Mouse (Mus musculus) CH12.LX (cell line): ENCODE measurements around the gene Olfr651. TPM values are rescaled to one million over a fixed set of nuclear protein-coding genes. Genes with fewer than 3 reads are reported as not detected.
A peak's percentile ranks its signal among the peaks of the same experiment; 100 is the strongest.
"Not testable (repeated sequence)": the region's sequence is repeated elsewhere in the genome, so short reads cannot be mapped to it uniquely, and the experiment has no call there.

Source experiments
- DNase-seq: peaks from one replicate; pipeline ENCODE4 v3.0.0-alpha.2; 2013; ENCODE audit errors: extremely low read depth
- H3K27ac ChIP-seq: 2 replicates; pipeline ENCODE4 v1.5.1; 2012; ENCODE audit warnings: low read depth, mild to moderate bottlenecking, control low read depth, moderate library complexity; ENCODE audit not compliant: insufficient read depth
- H3K27me3 ChIP-seq: replicated peaks from 2 replicates; pipeline ENCODE3; 2012; ENCODE audit warnings: inconsistent platforms
- H3K36me3 ChIP-seq, 2 experiments: replicated peaks in 1 of 2; 2 replicates each; pipeline versions ENCODE3 to v1.6.1; 2012; ENCODE audit warnings: inconsistent platforms in 1 of 2, low read length in 1 of 2, mild to moderate bottlenecking in 1 of 2, mixed read lengths in 1 of 2, moderate library complexity in 1 of 2; ENCODE audit not compliant: control insufficient read depth in 1 of 2, insufficient read depth in 1 of 2
- H3K4me1 ChIP-seq, 2 experiments: 2 replicates each; pipeline ENCODE4 v1.6.1; 2012; ENCODE audit warnings: inconsistent platforms in 1 of 2, moderate library complexity in 1 of 2; ENCODE audit not compliant: insufficient read depth in 2 of 2, control insufficient read depth in 1 of 2
- H3K4me2 ChIP-seq: 2 replicates; pipeline ENCODE4 v1.6.1; 2012; ENCODE audit warnings: low read depth, mild to moderate bottlenecking, control low read depth; ENCODE audit not compliant: poor library complexity, insufficient read depth, severe bottlenecking
- H3K4me3 ChIP-seq, 3 experiments: fragments of 150-350 bp in 1 of 3; sonication (generic) in 1 of 3; replicated peaks in 1 of 3; 2 replicates each; pipeline versions ENCODE3 to v1.5.1; 2011 to 2012; ENCODE audit warnings: low read depth in 2 of 3, low read length in 2 of 3, mild to moderate bottlenecking in 2 of 3, moderate library complexity in 2 of 3, control low read depth in 1 of 3, improper control_type of control experiment in 1 of 3, inconsistent platforms in 1 of 3, mixed read lengths in 1 of 3; ENCODE audit not compliant: poor library complexity in 1 of 3
- H3K79me2 ChIP-seq: replicated peaks from 2 replicates; pipeline ENCODE4 v1.6.1; 2012; ENCODE audit warnings: mild to moderate bottlenecking, moderate library complexity; ENCODE audit not compliant: control insufficient read depth, poor library complexity, insufficient read depth, severe bottlenecking; ENCODE audit errors: extremely low read depth
- H3K9ac ChIP-seq: 2 replicates; pipeline ENCODE4 v1.6.1; 2012; ENCODE audit warnings: low read depth, mild to moderate bottlenecking, control low read depth, moderate library complexity; ENCODE audit not compliant: insufficient read depth
- H3K9me3 ChIP-seq: replicated peaks from 2 replicates; pipeline ENCODE3; 2012; ENCODE audit warnings: low read length, inconsistent platforms, mixed read lengths
- BHLHE40 ChIP-seq: IDR thresholded peaks from 2 replicates; pipeline ENCODE4 v1.6.1; 2011; ENCODE audit warnings: mild to moderate bottlenecking, low read depth, low read length, improper control_type of control experiment
- CHD2 ChIP-seq: IDR thresholded peaks from 2 replicates; pipeline ENCODE4 v1.6.1; 2011; ENCODE audit warnings: low read length, improper control_type of control experiment
- CTCF ChIP-seq, 2 experiments: IDR thresholded peaks in 1 of 2; conservative IDR thresholded peaks in 1 of 2; 2 replicates each; pipeline ENCODE4 v1.5.1; 2011 to 2012; ENCODE audit warnings: low read depth in 2 of 2, low read length in 2 of 2, improper control_type of control experiment in 1 of 2, inconsistent platforms in 1 of 2, mild to moderate bottlenecking in 1 of 2, moderate library complexity in 1 of 2
- ELF1 ChIP-seq: IDR thresholded peaks from 2 replicates; pipeline ENCODE4 v1.6.1; 2014; ENCODE audit warnings: low read depth, mild to moderate bottlenecking, inconsistent platforms, low read length, improper control_type of control experiment
- EP300 ChIP-seq: IDR thresholded peaks from 2 replicates; pipeline ENCODE4 v1.6.1; 2011; ENCODE audit warnings: low read length, improper control_type of control experiment
- HCFC1 ChIP-seq: IDR thresholded peaks from 2 replicates; pipeline ENCODE4 v1.6.1; 2012; ENCODE audit warnings: low read depth, mild to moderate bottlenecking, inconsistent platforms, low read length, improper control_type of control experiment
- IRF4 ChIP-seq: IDR thresholded peaks from 2 replicates; pipeline ENCODE4 v1.6.1; 2014; ENCODE audit warnings: low read depth, mild to moderate bottlenecking, inconsistent platforms, low read length, improper control_type of control experiment
- JUN ChIP-seq: IDR thresholded peaks from 2 replicates; pipeline ENCODE4 v1.6.1; 2011; ENCODE audit warnings: low read depth, mild to moderate bottlenecking, low read length, improper control_type of control experiment, moderate library complexity; ENCODE audit not compliant: insufficient read depth
- NELFE ChIP-seq: IDR thresholded peaks from 2 replicates; pipeline ENCODE4 v1.6.1; 2011; ENCODE audit warnings: low read depth, low read length, improper control_type of control experiment
- NRF1 ChIP-seq: IDR thresholded peaks from 2 replicates; pipeline ENCODE4 v1.6.1; 2014; ENCODE audit warnings: low read depth, mild to moderate bottlenecking, inconsistent platforms, low read length, improper control_type of control experiment, moderate library complexity
- PAX5 ChIP-seq: IDR thresholded peaks from 2 replicates; pipeline ENCODE4 v1.6.1; 2012; ENCODE audit warnings: low read length, inconsistent platforms, mixed read lengths
- POLR2A ChIP-seq: IDR thresholded peaks from 2 replicates; pipeline ENCODE4 v1.6.1; 2011; ENCODE audit warnings: low read depth, mild to moderate bottlenecking, improper control_type of control experiment, low read length
- RAD21 ChIP-seq: IDR thresholded peaks from 2 replicates; pipeline ENCODE4 v1.6.1; 2011; ENCODE audit warnings: low read depth, mild to moderate bottlenecking, low read length, improper control_type of control experiment, moderate library complexity
- SMC3 ChIP-seq: IDR thresholded peaks from 2 replicates; pipeline ENCODE4 v1.6.1; 2011; ENCODE audit warnings: low read depth, low read length, improper control_type of control experiment
- TBP ChIP-seq: conservative IDR thresholded peaks from 2 replicates; pipeline ENCODE4 v1.6.1; 2011; ENCODE audit warnings: low read depth, low read length, improper control_type of control experiment
- TCF12 ChIP-seq: IDR thresholded peaks from 2 replicates; pipeline ENCODE4 v1.6.1; 2014; ENCODE audit warnings: low read depth, mild to moderate bottlenecking, inconsistent platforms, low read length, improper control_type of control experiment
- UBTF ChIP-seq: IDR thresholded peaks from 2 replicates; pipeline ENCODE4 v1.6.1; 2012; ENCODE audit warnings: low read depth, mild to moderate bottlenecking, inconsistent platforms, low read length, improper control_type of control experiment, moderate library complexity
- dilution Hi-C: fragments of 300-500 bp; cut with MboI; formaldehyde crosslinking; loops from 2 replicates; pipeline ENCODE4 v1.14.3; 2020; ENCODE audit warnings: low sequenced_read_pairs; ENCODE audit not compliant: extremely low pct_unique_long_range_greater_than_20kb, extremely low pct_ligation_motif_present
- in situ Hi-C: fragments of 300-500 bp; cut with MboI; formaldehyde crosslinking; loops from 3 replicates; pipeline ENCODE4 v1.14.3; 2019; ENCODE audit warnings: low sequenced_read_pairs, low pct_ligation_motif_present, low pct_unique_long_range_greater_than_20kb, mixed read lengths
- polyA plus RNA-seq: library from polyadenylated mRNA; unstranded; fragments of >175 nt; gene quantifications from 2 replicates; pipeline ENCODE4 v1.2.1, GENCODE M21; 2012; ENCODE audit warnings: low read depth; ENCODE audit not compliant: insufficient read length
- total RNA-seq, 2 experiments: library from RNA; depleted of rRNA; stranded (reverse); fragments of 300-350 nt in 1 of 2; fragments of >200 nt in 1 of 2; gene quantifications; 2 replicates each; pipeline ENCODE4 v1.2.3; 2012 to 2014

Olfr651 gene
- total and polyA plus RNA-seq, 3 experiments: not detected

DNA sequence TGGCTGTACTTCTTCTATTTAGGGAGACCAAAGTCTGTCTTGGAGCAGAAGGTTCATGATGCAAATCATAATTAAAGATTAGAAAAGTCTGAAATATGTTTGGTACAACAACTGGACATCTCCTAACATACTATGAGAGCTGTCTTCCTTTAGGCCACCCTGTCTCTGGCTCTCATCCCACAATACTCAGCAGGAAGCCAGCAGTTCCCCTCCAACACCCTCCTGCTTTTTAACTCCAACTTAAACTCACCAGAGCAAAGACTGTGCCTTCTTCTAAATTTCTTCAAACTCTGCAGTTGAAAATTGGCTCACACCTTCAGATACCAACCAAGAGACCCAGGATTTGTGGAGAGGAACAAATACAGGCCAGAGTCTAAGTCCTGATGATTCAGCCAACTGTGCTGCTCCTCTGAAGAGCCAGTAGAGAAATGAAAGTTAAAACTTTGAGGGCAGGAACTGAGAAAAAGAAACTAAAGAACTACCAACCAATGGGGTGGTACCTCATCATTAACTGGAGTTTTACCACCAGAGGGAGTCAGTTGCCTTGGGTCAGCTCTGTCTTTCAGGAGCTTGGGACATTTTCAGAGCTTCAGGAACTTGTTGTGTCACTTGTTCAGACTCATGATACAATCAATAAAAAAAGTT lies 42.4 kb upstream of the Olfr651 start, which contains the start of gene Trim30d:
Gene Trim30d (minus strand): TSS at position 429 of the 645 bp plus-strand sequence.
- H3K36me3 ChIP-seq, H3K79me2 ChIP-seq, in situ Hi-C loops, H3K27me3 ChIP-seq, H3K9me3 ChIP-seq, H3K27ac ChIP-seq, dilution Hi-C loops: not testable (repeated sequence)
- TF ChIP-seq TCF12 (peak; percentile 78), SMC3 (peak; percentile 37), NELFE (0 out of 2 replicates have a peak, but pooled peaks have one; percentile 27), POLR2A (peak; percentile 58), RAD21 (peak; percentile 45), TBP (peak; percentile 92), ELF1 (peak; percentile 31; the same call in 1 of the 2 replicates), CTCF (conservative IDR thresholded peaks at IDR 0.05 in 1 of 2, IDR thresholded peaks at IDR 0.05 in 1 of 2; ENCODE audit: low read depth in 2 of 2, low read length in 2 of 2) (peak; percentile 5 to 63; a peak in 2 of 4 replicates), IRF4 (peak; percentile 64; the same call in 1 of the 2 replicates)
- H3K4me3 ChIP-seq: peak within 1 kb of the TSS; percentile 53 to 83 (median 60)
- peak; percentile 53 for DNase-seq
- H3K4me1 ChIP-seq: peaks cover 2 to 16% of the 10 kb centered on the region in 2 experiments; a peak in 3 of 4 replicates
- H3K4me2 ChIP-seq: peak within 1 kb of the TSS; percentile 22
- peak within 1 kb of the TSS; percentile 62 for H3K9ac ChIP-seq

DNA sequence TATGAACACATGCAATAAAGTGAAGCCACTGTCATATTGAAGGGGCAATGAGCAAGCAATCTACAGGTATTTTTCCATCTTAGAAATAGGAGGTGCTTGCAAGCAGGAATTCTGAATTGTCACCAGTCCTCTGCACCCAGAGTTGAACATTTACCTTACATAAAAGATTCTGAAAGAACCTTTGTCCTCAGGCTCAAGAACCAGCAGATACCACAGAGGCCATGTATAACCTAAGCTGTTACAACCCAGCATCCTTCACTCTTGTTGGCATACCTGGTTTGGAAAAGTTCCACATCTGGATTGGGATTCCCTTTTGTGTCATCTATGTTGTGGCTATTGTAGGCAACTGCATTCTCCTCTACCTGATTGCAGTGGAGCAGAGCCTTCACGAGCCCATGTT lies 2.8 kb downstream of the Olfr651 start:
- H3K4me1 ChIP-seq: no peaks in the 10 kb centered on the region
- no peaks in the 10 kb centered on the region for H3K79me2 ChIP-seq
- in situ Hi-C loops: no loop called here
- H3K36me3 ChIP-seq: no peaks in the 10 kb centered on the region
- dilution Hi-C loops: no loop called here
- no peak overlapping the region for H3K27ac ChIP-seq
- H3K9me3 ChIP-seq: no peaks in the 10 kb centered on the region
- no peak overlapping the region for H3K4me3 ChIP-seq
- no peaks in the 10 kb centered on the region for H3K27me3 ChIP-seq
- no peak overlapping the region for H3K9ac ChIP-seq
- H3K4me2 ChIP-seq: no peak overlapping the region
- TF ChIP-seq CHD2: no peak
- no peak for TF ChIP-seq TBP
- TF ChIP-seq TCF12: no peak
- TF ChIP-seq NRF1: no peak
- TF ChIP-seq UBTF: no peak
- TF ChIP-seq NELFE: no peak
- TF ChIP-seq EP300: no peak
- no peak for TF ChIP-seq HCFC1
- TF ChIP-seq JUN: no peak
- TF ChIP-seq BHLHE40: no peak
- TF ChIP-seq IRF4: no peak
- no peak for TF ChIP-seq PAX5
- TF ChIP-seq, all 38 proteins: peak for 0
- DNase-seq: no peak
